Mouse (Mus musculus): ENCODE results near the gene Mmp10. TPM values are rescaled to one million over a fixed set of nuclear protein-coding genes. Genes with fewer than 3 reads are reported as not detected.

Gene Mmp10
- total RNA-seq, 2 experiments from 2014 or later: not detected

Other genes starting within 250 kb of the Mmp10 start
- 10 to 100 TPM in 1 of 2 experiments, not detected in 1; 47.5 TPM for gene Mmp13, start 229.8 kb upstream of the Mmp10 start, total RNA-seq (2021)
- not detected for gene Mmp12, start 158.0 kb upstream of the Mmp10 start, total RNA-seq (2021)
- gene Mmp1b, start 114.3 kb upstream of the Mmp10 start, total RNA-seq (2021): not detected
- gene Mmp3, start 56.5 kb upstream of the Mmp10 start, total RNA-seq (2021): under 1 TPM in 1 of 2 experiments, not detected in 1; 0.14 TPM
- gene Mmp8, start 56.1 kb downstream of the Mmp10 start, total RNA-seq (2021): under 1 TPM in 1 of 2 experiments, not detected in 1; 0.61 TPM
- gene Mmp27, start 69.0 kb downstream of the Mmp10 start, total RNA-seq (2021): under 1 TPM in 1 of 2 experiments, not detected in 1; 0.16 TPM
- gene Mmp20, start 125.9 kb downstream of the Mmp10 start, total RNA-seq (2021): not detected
- gene Mmp7, start 189.7 kb downstream of the Mmp10 start, total RNA-seq (2021): not detected

All from gastrocnemius, postnatal 10 days (tissue).